Mouse (Mus musculus) heart, adult 18-20 months (tissue): ENCODE results near the gene Esrrg. TPM values are rescaled to one million over a fixed set of nuclear protein-coding genes. Genes with fewer than 3 reads are reported as not detected.

Experiments used
- DNase-seq, 2 experiments: peaks; one replicate each; pipeline ENCODE4 v3.0.0; 2021 to 2022; ENCODE audit warnings: mixed read lengths in 1 of 2
- total RNA-seq, 2 experiments: library from RNA; stranded (reverse); gene quantifications; 2 replicates each; pipeline ENCODE4 v1.2.3; 2021

Gene Esrrg
- total RNA-seq, 2 experiments from 2014 or later, result 45.3 to 57.9 TPM

GRCm38 (mm10) chr1:187770234-187770633 is 161.6 kb downstream of the Esrrg start:
- DNase-seq, result no peak

GRCm38 (mm10) chr1:187771067-187771466 is 162.5 kb downstream of the Esrrg start:
- DNase-seq, result no peak

GRCm38 (mm10) chr1:187779589-187780178 is 171.1 kb downstream of the Esrrg start:
- no peak for DNase-seq

- DNase-seq, result no peak
Observed at GRCm38 (mm10) chr1:187785226-187785625, 176.6 kb downstream of the Esrrg start.

DNA sequence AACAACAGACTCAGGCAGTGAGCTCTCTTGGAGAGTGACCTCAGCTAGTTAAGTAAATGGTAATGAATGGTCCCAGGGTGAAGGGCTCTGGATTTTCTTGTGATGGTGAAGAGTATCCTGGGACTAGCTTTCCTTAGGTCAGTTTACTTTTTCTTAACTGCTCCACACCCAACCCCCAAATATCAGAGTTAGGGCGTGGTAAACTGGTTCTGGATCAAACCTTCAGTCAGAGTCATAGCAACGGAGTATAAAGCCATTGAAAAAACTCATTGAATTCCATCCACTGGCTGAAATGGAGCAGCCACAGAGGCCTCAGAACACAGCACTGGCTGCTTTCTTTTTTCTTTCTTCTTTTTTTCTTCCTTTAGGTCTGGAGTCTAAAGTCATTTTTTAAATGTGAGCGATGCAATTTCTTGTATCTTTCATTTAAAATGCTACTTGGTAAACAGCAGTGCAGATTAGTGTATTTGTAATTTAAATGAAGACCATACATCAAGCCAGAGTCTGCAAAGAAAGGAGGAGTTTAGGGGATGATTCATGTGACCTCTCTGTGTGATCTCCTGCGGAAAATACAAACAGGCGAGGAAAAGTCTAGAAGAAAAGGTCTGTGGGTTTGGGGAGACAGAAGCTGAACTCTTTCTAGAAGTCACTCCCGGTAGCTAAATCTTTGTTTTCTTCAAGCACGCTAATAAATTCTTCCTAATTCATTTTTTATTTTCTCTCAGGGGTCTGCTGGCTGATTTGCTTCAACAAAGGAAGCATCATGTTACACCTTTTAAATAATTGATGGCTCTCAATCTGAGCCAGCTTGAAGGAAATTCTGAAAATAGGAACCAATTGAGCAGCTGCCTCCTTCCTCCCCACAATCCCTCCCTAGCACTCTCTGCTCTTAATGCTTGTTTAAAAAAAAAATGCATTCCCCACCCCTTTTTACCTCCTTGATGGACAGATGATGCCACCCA is 178.7 kb downstream of the Esrrg start:
- DNase-seq, result no peak

DNA sequence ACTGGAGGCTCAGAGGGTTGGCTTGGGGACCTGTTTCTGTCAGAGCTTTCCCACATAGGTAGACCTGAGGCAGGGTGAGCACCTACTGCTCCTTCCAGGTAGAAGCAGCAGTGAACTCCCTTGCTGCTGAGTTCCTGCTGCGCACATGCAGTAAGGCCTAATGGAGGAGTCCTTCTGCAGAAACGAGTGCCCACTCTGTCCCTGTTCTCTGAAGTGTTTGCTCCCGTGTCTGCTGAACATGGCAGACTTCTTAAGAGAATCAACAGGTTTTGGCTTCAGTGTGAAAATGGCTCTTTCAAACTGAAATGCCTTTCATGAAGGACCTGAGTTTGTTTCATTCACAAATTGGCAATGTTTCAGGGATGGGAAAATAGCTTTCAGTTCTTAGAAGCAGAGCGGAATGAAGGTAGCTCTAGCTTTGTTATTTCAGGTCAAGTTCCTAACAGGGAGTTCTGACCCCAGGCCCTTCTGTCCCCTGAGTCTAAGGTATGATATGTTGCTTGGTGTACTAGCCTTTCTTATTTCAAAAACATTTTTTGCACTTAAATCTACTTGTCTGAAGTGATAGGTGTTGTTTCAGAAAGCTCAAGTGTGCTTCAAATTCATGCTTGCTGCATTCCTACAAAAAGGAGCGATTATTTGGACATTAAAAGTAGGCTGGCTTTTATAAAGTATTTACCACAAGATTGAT is 185.8 kb downstream of the Esrrg start:
- DNase-seq, result no peak

GRCm38 (mm10) chr1:187795551-187795950 is 187.0 kb downstream of the Esrrg start:
- peak; percentile 51 to 55 for DNase-seq

DNA sequence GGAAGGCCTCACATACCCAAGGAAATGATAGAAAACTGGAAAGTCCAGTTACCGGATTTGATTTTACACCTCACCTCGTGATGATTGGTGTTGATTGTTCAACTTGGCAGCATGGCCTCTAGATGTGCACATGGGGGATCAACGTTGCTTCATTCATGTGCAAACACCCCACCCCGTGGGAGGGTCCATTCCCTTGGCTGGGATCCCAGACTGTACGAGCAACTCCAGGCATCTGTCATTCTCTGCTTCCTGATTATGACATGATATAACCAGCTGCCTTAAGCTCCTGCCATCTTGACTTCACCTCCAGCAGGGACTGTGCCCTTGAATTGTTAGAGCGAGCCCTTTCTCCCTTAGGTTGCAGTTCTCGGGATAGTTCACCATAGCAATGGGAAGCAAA is 190.7 kb downstream of the Esrrg start:
- no peak for DNase-seq

DNA sequence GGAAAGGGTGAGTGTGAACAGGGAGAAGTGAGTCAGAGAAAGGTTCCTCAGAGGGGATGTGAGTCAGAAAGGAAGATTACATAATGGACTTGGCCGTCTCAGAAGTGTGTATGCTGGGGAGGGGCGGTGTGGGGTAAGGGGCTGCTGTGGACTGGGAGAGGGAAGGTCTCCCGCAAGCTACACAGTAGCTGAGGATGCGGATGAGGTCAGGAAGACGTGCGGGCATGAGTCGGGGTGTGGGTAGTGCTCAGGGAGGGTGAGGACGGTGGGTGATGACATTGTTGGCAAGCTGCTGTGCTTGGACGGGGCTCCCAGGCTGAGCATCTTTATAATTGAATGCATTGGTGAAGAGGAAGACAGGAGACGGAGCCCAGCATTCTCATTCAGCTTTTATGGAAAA is 192.2 kb downstream of the Esrrg start:
- peak; percentile 4 to 10 for DNase-seq

GRCm38 (mm10) chr1:187803566-187803965 is 195.0 kb downstream of the Esrrg start:
- no peak for DNase-seq

GRCm38 (mm10) chr1:187803997-187804396 is 195.4 kb downstream of the Esrrg start:
- no peak for DNase-seq

DNA sequence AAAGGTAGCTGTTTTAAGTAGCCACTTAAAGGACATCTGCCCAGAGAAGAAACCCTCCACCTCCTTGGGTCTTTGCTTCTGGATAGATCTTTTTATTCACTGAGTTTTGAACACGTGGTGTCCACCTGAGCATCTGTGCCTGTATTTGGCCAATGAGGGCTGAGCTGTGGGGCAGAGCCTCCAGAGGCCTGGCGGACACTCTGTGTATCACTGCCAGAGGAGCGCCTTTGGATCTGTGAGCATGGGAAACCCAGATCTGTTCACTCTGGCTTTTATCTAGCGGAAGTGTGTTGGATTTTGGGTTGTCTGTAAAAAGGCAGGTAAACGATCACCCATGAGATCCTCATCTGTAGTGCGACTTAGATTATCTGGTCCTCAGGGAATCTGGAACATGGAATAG is 196.4 kb downstream of the Esrrg start:
- no peak for DNase-seq

DNA sequence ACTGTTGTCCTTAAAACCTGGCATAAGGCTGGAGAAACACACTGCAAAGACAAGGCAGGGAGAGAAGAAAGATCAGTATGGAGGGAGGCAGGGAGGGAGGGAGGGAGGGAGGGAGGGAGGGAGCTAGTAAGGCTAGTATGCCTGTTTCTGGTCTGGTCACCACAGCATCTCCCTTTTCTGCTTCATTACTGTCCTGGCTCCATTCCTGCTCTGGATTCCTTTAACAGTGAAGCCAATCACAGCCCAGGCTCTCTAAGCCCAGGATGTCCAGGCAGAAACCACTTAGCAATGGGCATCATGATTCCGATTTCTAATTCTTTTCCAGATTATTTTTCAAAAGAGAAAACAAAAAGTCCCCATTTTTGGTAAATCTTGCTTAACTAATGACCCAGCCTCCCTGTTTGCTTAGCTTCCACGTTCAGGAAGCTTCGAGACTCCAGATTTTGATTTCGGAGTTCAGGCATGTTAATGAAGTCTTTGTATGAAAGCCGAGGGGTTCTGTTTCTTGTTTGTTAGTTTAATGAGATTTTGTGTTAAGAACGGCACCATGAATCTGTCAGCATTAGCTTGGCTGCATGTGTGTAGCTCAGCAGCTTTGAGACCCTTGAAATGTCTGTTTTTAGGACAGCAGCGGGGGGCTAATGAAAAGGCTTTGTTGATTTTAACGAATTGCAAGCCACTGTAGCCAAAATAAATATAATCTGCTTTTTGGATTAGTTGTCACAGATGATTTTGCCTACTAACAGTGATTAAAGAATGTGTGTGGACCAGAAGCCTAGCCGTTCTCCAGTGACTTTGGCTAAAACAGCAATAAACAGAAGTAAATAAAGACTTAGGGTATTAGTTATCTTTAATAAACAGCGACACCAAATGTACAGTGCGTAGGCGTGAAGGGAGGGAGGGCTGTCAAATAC is 199.1 kb downstream of the Esrrg start:
- no peak for DNase-seq

- no peak for DNase-seq
Observed at GRCm38 (mm10) chr1:187808391-187808922, 199.9 kb downstream of the Esrrg start.

- no peak for DNase-seq
Observed at GRCm38 (mm10) chr1:187809546-187809945, 201.0 kb downstream of the Esrrg start.

DNA sequence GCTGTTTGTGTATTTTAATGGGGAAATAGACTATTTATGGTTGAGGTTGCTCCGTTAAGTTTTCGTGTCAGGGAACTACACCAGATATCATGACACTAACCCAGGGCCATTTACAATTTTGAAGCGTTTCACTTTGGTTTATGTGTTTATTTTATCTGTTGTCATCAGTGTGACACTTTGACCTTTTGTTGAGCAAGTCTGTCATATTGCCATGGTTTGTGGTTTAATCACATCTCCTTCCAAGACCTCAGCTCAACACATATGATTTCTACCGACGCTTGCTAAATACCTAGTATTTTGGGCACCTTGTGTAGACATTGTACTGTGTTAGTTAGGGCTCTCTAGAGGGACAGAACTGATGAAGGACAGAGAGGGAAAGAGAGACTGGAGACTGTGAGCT is 210.8 kb downstream of the Esrrg start:
- no peak for DNase-seq

DNA sequence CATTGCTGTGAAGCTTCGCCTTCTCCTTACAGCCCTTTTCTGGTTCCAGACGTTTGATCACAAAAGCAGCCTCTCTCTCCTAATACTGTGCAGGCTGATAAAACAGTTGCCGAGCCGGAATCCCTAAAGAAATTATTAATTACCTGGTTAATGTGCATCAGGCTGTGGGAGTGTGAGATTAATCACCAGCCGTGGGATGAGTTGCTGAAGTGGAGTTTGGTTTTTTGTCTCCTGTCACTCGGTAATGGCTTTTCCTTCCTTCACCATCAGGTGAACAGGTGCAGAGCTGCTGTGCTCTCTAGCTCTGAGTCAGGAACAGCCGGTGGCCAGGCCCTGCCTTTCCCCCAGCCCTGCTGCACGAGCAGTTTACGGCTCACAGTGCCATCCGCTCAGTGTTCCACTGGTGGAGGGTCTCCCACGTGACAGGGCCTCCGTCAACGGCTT is 212.8 kb downstream of the Esrrg start:
- DNase-seq, result no peak

GRCm38 (mm10) chr1:187823351-187823750 is 214.8 kb downstream of the Esrrg start:
- DNase-seq, result no peak

DNA sequence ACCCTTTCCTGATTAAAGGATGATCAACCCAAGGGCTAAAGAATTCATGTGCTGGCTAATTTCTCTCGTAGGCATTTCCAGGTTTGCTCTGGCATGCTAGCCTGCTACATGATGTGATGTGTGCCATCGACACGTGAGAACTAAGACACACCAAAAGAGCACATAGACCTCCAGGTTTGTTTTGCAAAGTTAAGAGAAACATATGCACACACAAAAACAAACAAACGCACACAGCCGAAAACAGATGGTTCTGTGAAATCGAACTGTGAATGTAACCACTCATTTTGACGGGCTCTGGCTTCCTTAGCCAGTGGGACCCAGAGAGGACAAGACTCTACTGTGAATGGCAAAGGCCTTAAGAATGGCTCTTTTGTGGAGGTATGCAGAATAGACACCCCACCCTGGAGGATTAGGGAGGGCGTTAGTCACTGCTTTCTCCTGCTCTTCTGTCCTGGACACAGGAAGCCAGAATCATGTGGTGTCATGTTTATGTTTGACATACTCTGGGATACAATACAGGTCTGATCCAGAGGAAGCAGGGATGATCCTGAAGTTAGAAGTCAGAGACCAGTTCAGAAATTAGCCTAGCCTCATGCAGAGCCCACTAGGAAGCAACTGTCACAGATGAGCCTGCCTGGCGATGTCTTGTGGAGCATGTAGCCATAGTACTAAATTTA is 217.0 kb downstream of the Esrrg start:
- no peak for DNase-seq

GRCm38 (mm10) chr1:187826140-187826539 is 217.5 kb downstream of the Esrrg start:
- no peak for DNase-seq

GRCm38 (mm10) chr1:187826869-187827268 is 218.3 kb downstream of the Esrrg start:
- DNase-seq, result no peak
